Mouse (Mus musculus): ENCODE results near the gene Acpp. TPM values are rescaled to one million over a fixed set of nuclear protein-coding genes. Genes with fewer than 3 reads are reported as not detected.
A peak's percentile ranks its signal among the peaks of the same experiment; 100 is the strongest.
"Not testable (repeated sequence)": the region's sequence is repeated elsewhere in the genome, so short reads cannot be mapped to it uniquely, and the experiment has no call there.

The Acpp gene
- 0.16 TPM in 1 of 2 replicates, not detected in the other for polyA plus RNA-seq (2016; fragmentation: Nextera tagmentation; extraction: Ambion mirVana)

DNA sequence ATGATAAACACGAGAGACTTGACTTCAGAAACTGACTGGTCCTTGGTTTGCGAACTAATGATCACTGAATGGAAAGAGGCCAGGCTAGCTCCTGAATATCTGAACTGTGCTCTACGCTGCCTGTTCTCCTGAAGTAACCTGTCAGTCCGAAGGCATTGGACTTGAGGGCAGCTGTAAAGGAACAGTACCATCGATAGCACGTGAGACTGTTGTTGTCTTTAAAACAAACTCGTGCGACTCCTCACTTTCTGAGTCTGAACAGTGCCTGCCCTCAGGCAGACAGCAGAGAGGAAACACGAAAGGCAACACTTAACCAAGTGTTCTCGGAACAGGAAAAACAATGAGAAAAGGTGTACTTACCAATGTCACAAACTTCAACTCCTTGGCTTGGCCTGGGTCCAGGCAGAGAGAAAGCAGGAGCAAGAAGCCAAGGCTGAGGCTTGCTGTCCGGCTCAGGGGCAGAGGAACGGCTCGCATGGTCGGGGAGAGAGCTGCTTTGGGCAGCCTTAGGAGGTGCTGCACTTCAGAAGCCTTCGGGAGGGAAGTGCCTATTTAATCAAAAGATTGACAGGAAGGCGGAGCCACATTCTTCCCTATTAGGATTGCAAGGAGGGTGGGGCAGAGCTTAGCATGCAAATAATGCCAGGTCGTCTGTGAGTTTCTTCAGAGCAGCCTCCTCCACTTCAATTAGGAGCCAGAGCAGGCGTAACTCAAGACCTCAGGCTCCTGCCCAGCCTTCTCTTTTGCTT lies at the start of gene Acpp:
Gene Acpp (minus strand): TSS at position 566 of the 749 bp plus-strand sequence.
- DNase-seq (ENCODE audit: low spot score), result peak; percentile 35
- Histone ChIP-seq H3K36me3 (no peaks in the 10 kb centered on the region), H3K4me1 (peaks cover 13% of the 10 kb centered on the region), H3K27me3 (ENCODE audit: low read depth, poor library complexity, severe bottlenecking) (no peaks in the 10 kb centered on the region), H3K27ac (replicated peaks) (no peak within 1 kb of the TSS), H3K9me3 (replicated peaks) (no peaks in the 10 kb centered on the region), H3K4me3 (peak within 1 kb of the TSS; percentile 41)
- WGBS, result 26% methylated on average over 18 of the region's 18 CpGs

DNA sequence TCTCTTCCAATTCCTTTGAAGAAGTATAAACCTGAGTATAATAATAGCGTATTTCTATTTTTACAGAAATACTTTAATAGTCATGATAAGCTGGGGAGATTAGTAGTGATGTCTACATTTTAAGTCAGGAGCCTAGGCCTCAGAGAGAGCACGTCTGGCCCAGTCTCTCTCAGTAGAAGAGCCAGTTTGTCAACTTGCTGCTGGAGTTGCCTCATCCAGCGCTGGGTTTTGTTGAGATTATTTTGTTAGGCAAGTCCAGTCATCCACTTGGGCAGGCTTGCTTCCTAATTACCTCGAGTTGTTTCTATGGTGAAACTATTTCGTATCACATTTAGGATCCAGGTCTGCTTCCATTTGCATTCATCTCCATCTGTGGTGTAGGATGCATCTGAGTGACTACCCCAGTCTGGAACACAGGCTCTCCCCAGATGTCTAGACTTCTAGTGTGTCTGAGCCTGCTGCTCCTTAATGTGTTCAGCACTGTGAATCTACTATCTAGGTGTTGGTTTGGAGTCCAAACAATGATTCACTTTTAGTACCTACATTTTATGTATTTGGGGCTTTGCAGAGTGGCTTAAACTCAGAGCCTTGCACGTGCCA lies 45.1 kb upstream of the Acpp start:
- H3K27me3 ChIP-seq (ENCODE audit: low read depth, poor library complexity, severe bottlenecking), result no peaks in the 10 kb centered on the region
- H3K27ac ChIP-seq (replicated peaks), result no peak overlapping the region
- H3K36me3 ChIP-seq, result no peaks in the 10 kb centered on the region
- no peaks in the 10 kb centered on the region for H3K4me1 ChIP-seq
- no peaks in the 10 kb centered on the region for H3K9me3 ChIP-seq (replicated peaks)
- no peak for DNase-seq (ENCODE audit: low spot score)
- 90% methylated on average over 6 of the region's 6 CpGs for WGBS
- H3K4me3 ChIP-seq, result no peak overlapping the region

GRCm38 (mm10) chr9:104379532-104380162 lies 42.1 kb upstream of the Acpp start:
- Histone ChIP-seq H3K27ac (replicated peaks) (no peak overlapping the region), H3K36me3 (no peaks in the 10 kb centered on the region), H3K27me3 (ENCODE audit: low read depth, poor library complexity, severe bottlenecking) (no peaks in the 10 kb centered on the region), H3K9me3 (replicated peaks) (no peaks in the 10 kb centered on the region), H3K4me3 (no peak overlapping the region), H3K4me1 (no peaks in the 10 kb centered on the region)
- WGBS, result 69% methylated on average over 9 of the region's 9 CpGs
- no peak for DNase-seq (ENCODE audit: low spot score)

DNA sequence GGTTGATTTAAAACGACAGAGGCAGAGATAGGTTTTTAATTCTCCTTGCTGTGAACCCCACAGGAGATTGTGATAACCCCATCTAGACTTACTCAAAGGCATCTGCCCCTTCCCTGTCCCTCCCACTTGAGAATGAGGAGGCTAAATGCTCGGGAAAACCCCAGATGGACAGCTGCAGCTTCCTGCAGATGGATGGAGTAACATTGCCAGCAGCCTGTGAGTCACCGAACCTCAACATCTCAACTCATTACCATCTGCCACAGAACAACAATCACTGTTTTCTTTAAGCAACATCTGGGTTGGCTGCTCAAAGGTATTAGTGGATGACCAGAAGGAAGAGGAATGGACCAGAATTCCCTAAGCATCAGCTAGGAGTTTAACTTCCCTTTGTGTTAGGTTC lies 38.0 kb upstream of the Acpp start:
- H3K27ac ChIP-seq (replicated peaks), result no peak overlapping the region
- DNase-seq (ENCODE audit: low spot score), result no peak
- H3K36me3 ChIP-seq, result no peaks in the 10 kb centered on the region
- no peak overlapping the region for H3K4me3 ChIP-seq
- WGBS, result 52% methylated on average over 3 of the region's 3 CpGs
- H3K9me3 ChIP-seq (replicated peaks), result no peaks in the 10 kb centered on the region
- no peaks in the 10 kb centered on the region for H3K4me1 ChIP-seq
- H3K27me3 ChIP-seq (ENCODE audit: low read depth, poor library complexity, severe bottlenecking), result no peaks in the 10 kb centered on the region

DNA sequence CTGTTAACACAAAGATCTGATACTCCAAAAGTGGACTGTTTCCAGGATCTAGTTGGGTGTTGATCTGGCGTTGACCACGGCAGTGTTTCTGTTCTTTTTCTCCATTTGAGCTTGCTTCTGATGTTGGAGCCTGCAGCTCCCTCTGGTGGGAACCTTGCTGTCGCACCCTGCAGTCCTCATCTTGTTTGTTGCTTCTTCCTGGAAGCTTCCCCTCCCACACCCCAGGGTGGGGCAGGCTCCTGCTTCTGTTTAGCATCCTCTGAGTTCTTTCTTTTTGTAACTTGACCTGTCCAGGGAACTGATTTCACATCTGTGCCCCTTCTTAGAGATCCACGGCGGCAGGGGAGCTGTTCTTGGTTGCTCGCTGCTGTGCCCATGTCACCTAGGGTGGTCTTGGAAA lies 35.7 kb upstream of the Acpp start:
- peak; percentile 25 for DNase-seq (ENCODE audit: low spot score)
- no peaks in the 10 kb centered on the region for H3K9me3 ChIP-seq (replicated peaks)
- no peaks in the 10 kb centered on the region for H3K4me1 ChIP-seq
- no peaks in the 10 kb centered on the region for H3K27me3 ChIP-seq (ENCODE audit: low read depth, poor library complexity, severe bottlenecking)
- no peaks in the 10 kb centered on the region for H3K36me3 ChIP-seq
- H3K27ac ChIP-seq (replicated peaks), result no peak overlapping the region
- no peak overlapping the region for H3K4me3 ChIP-seq
- WGBS, result 35% methylated on average over 6 of the region's 6 CpGs

- H3K36me3 ChIP-seq, result no peaks in the 10 kb centered on the region
- no peaks in the 10 kb centered on the region for H3K27me3 ChIP-seq (ENCODE audit: low read depth, poor library complexity, severe bottlenecking)
- WGBS, result 83% methylated on average over 2 of the region's 2 CpGs
These were observed 29.4 kb upstream of the Acpp start for GRCm38 (mm10) chr9:104366983-104367382.

GRCm38 (mm10) chr9:104361951-104362350 lies 24.4 kb upstream of the Acpp start:
- not testable (repeated sequence) for H3K4me1 ChIP-seq; H3K36me3 ChIP-seq; H3K4me3 ChIP-seq; H3K27ac ChIP-seq (replicated peaks); DNase-seq (ENCODE audit: low spot score); H3K27me3 ChIP-seq (ENCODE audit: low read depth, poor library complexity, severe bottlenecking)
- 0 out of 2 replicates have a peak, but pooled peaks cover 11% of the 10 kb centered on the region for H3K9me3 ChIP-seq (replicated peaks)
- 88% methylated on average over 1 of the region's 1 CpGs for WGBS

More at GRCm38 (mm10) chr9:104366983-104367382, 29.4 kb upstream of the Acpp start:
- DNase-seq (ENCODE audit: low spot score), result no peak
- Histone ChIP-seq H3K9me3 (replicated peaks) (0 out of 2 replicates have a peak, but pooled peaks cover 13% of the 10 kb centered on the region), H3K27ac (replicated peaks) (no peak overlapping the region), H3K4me1 (no peaks in the 10 kb centered on the region), H3K4me3 (no peak overlapping the region)

DNA sequence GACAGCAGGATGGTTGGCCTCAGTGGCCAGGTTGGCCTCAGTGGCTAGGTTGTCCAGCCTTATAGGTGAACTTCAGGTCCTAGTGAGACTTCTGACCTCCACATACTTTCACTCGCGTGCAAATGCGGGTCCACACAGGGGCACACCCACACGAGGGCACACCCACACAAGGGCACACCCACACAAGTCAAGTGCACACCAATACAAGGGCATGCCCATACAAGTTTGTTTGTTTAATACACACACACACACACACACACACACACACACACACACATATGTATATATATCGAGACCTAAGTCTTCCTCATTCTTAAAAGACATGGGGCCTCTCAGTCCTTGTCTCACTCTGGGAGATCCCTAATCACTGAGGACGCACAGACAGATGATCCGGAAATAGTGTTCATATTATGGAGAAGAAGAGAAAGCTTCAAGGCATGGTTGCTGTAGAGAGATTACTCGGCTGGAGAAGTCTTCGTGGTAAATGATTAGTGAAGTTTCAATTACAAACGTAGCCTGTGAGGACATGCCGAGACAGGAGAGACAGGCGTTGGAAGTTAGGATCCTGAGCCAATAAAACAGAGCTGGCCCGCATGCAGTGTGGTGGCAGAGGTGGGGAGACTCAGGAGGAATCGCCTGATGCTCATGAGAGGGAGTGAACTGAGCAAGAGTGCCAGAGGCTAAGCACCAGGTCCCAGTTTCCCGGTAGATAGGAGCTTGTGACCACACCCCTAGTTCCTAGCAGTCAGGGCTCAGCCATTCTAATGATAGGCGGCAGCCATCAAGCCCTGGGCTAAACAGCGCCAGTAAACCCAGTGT lies 23.7 kb upstream of the Acpp start:
- no peaks in the 10 kb centered on the region for H3K36me3 ChIP-seq
- no peaks in the 10 kb centered on the region for H3K27me3 ChIP-seq (ENCODE audit: low read depth, poor library complexity, severe bottlenecking)
- no peaks in the 10 kb centered on the region for H3K4me1 ChIP-seq
- H3K9me3 ChIP-seq (replicated peaks), result 0 out of 2 replicates have a peak, but pooled peaks cover 8% of the 10 kb centered on the region
- no peak overlapping the region for H3K27ac ChIP-seq (replicated peaks)
- WGBS, result 85% methylated on average over 17 of the region's 17 CpGs
- no peak for DNase-seq (ENCODE audit: low spot score)
- H3K4me3 ChIP-seq, result no peak overlapping the region

DNA sequence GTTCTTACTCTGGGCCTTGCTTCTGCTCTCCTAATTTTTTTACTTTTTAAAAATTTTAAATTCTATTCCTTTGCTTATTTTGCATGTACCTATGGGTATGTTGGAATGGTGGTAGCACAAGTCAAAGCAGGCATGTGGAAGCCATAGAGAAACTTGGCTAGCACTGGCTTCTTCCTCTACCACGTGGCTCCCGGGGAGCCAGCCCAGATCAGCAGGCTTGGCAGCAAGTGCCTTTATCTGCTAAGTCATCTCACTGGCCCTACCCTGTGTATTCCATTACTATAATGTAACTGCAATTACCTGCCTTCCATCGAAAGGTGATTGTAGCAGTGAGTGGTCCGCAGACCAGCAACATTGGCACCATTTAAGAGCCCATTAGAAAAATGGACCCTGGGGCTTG lies 22.8 kb upstream of the Acpp start:
- 91% methylated on average over 4 of the region's 4 CpGs for WGBS
- no peak for DNase-seq (ENCODE audit: low spot score)
- Histone ChIP-seq H3K9me3 (replicated peaks) (0 out of 2 replicates have a peak, but pooled peaks cover 8% of the 10 kb centered on the region), H3K36me3 (no peaks in the 10 kb centered on the region), H3K4me3 (no peak overlapping the region), H3K27me3 (ENCODE audit: low read depth, poor library complexity, severe bottlenecking) (no peaks in the 10 kb centered on the region), H3K4me1 (peaks cover 4% of the 10 kb centered on the region; the same call in 1 of the 2 replicates), H3K27ac (replicated peaks) (no peak overlapping the region)

GRCm38 (mm10) chr9:104355521-104356270 lies 18.1 kb upstream of the Acpp start:
- Histone ChIP-seq H3K27ac (replicated peaks) (no peak overlapping the region), H3K9me3 (replicated peaks) (no peaks in the 10 kb centered on the region), H3K27me3 (ENCODE audit: low read depth, poor library complexity, severe bottlenecking) (no peaks in the 10 kb centered on the region), H3K36me3 (no peaks in the 10 kb centered on the region), H3K4me3 (no peak overlapping the region), H3K4me1 (peaks cover 4% of the 10 kb centered on the region; the same call in 1 of the 2 replicates)
- 84% methylated on average over 8 of the region's 8 CpGs for WGBS
- no peak for DNase-seq (ENCODE audit: low spot score)

GRCm38 (mm10) chr9:104344136-104344535 lies 6.6 kb upstream of the Acpp start:
- no peak overlapping the region for H3K4me3 ChIP-seq
- no peak overlapping the region for H3K27ac ChIP-seq (replicated peaks)
- no peak for DNase-seq (ENCODE audit: low spot score)
- H3K9me3 ChIP-seq (replicated peaks), result no peaks in the 10 kb centered on the region
- no peaks in the 10 kb centered on the region for H3K36me3 ChIP-seq
- WGBS, result 88% methylated on average over 5 of the region's 5 CpGs
- H3K4me1 ChIP-seq, result no peaks in the 10 kb centered on the region
- H3K27me3 ChIP-seq (ENCODE audit: low read depth, poor library complexity, severe bottlenecking), result no peaks in the 10 kb centered on the region

GRCm38 (mm10) chr9:104339483-104339882 lies 1.9 kb upstream of the Acpp start:
- DNase-seq (ENCODE audit: low spot score), result no peak
- Histone ChIP-seq H3K9me3 (replicated peaks) (no peaks in the 10 kb centered on the region), H3K36me3 (no peaks in the 10 kb centered on the region), H3K27ac (replicated peaks) (no peak overlapping the region), H3K4me1 (peaks cover 13% of the 10 kb centered on the region), H3K4me3 (no peak overlapping the region), H3K27me3 (ENCODE audit: low read depth, poor library complexity, severe bottlenecking) (no peaks in the 10 kb centered on the region)
- 81% methylated on average over 5 of the region's 5 CpGs for WGBS
